Mouse (Mus musculus): Measurements from ENCODE around the gene Gm3259.
"Not testable (repeated sequence)": the region's sequence is repeated elsewhere in the genome, so short reads cannot be mapped to it uniquely, and the experiment has no call there.

The Gm3259 gene

DNA sequence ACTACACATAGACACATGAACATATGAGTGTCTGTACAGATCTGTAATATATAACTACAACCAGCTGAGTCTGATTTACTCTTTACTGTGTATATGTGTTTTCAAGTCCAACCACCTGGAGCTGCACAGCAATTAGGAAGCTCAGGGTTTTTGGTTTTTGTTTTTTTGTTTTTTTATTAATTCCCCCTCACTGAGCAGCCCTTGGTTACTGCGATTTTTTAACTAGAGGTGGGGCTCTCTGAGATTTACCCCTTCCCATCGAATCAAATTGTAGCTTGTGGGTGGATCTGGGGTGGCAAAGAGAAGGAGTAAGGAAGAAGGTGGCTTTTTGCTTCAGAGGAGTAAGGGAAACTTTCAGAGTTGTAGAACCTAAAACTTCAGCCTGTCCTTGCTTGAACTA lies at the start of gene Gm3259:
Gene Gm3259 (plus strand): TSS at position 301 of the 400 bp plus-strand sequence.
- DNase-seq (ENCODE audit: low spot score in 2 of 2), result not testable (repeated sequence)

DNA sequence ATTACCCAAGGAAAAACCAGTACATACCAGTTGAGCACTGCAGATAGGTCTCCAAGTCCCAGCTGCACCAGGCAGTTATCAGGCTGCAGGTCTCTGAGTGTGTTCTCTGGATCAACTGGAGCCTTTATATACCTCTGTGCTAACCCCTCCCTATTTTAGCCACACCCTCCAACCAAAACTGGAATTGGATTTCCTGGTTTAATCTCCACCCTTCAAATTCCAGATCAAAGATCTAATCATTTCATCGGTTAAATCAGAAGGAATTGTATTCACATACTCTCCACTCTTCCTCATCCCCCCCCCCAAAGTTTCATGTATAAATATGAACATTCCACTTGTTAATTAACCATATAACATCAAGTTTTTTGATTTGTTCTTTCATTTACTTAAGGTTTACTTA lies 33.0 kb upstream of the Gm3259 start, which contains the start of gene Gm10424:
Gene Gm10424 (minus strand): TSS at position 101 of the 400 bp plus-strand sequence.
- DNase-seq (ENCODE audit: low spot score in 2 of 2), result not testable (repeated sequence)
